ENCODE assay signal across 9 mouse cellular contexts in the genomic region with DNA sequence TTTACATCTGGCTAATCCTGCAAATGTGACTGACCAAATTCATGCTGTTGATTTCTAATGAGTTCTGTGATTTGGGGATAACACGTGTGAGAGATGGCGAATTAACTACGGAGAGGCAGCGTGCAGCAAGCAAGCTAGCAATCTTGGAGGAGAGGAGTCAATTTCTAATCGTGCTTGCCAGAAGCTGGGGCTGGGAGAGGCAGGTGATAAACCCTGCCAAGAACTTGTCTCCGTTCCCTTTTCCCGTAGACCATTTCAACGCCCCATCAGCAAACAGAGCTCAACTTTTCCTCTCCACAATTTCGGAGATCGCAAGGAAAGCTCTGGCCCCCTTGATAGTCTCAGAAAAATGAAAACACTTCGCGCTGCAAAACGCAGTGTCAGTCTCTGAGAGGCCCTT.
DNase-seq lines count a peak whose midpoint lies in the region; ATAC-seq lines count a peak whose summit lies in the region.
"Had no signal": no experiment of that assay in that cellular context is flagged by ENCODE, and none has a peak within 500 bp of the region (broad histone marks: within the 10 kb centered on the region; RNA-seq: fewer than 3 reads in every experiment).

No protein-coding gene starts in this region.

- peak overlapping the region; percentile 53; the same call in 1 of the 2 replicates for H3K27ac ChIP-seq in hindbrain, embryonic 12.5 days
- H3K27ac ChIP-seq in hindbrain, embryonic 11.5 days (ENCODE audit: low read depth, low read length), result no peak overlapping the region
- peak overlapping the region; percentile 40; the same call in 1 of the 2 replicates for H3K27ac ChIP-seq in embryonic facial prominence, embryonic 13.5 days
- H3K27ac ChIP-seq in heart, embryonic 14.5 days (replicated peaks in 1 of 2; ENCODE audit: control insufficient read depth in 1 of 2, insufficient read depth in 1 of 2, low read depth in 2 of 2, low read length in 2 of 2), result peak overlapping the region; percentile 51 to 73

- H3K4me2 ChIP-seq in hindbrain, embryonic 12.5 days (replicated peaks), result no peak overlapping the region
- no peak overlapping the region for H3K4me2 ChIP-seq in hindbrain, embryonic 11.5 days (replicated peaks; ENCODE audit: low read depth, low read length)
- H3K4me2 ChIP-seq in embryonic facial prominence, embryonic 13.5 days, result peak overlapping the region; percentile 3; the same call in 1 of the 2 replicates
- peak overlapping the region; percentile 57 for H3K4me2 ChIP-seq in heart, embryonic 14.5 days (ENCODE audit: low read length)

- 50% methylated on average over 13 of the region's 13 CpGs for WGBS in hindbrain, embryonic 12.5 days
- 55% methylated on average over 13 of the region's 13 CpGs for whole genome bisulfite sequencing in hindbrain, embryonic 11.5 days
- WGBS in embryonic facial prominence, embryonic 13.5 days, result 31% methylated on average over 13 of the region's 13 CpGs
- 4% methylated on average over 13 of the region's 13 CpGs for WGBS in heart, embryonic 14.5 days

- no peaks in the 10 kb centered on the region for H3K27me3 ChIP-seq in hindbrain, embryonic 12.5 days
- H3K27me3 ChIP-seq in hindbrain, embryonic 11.5 days (ENCODE audit: control insufficient read depth, insufficient read depth, low read length), result no peaks in the 10 kb centered on the region
- no peaks in the 10 kb centered on the region for H3K27me3 ChIP-seq in embryonic facial prominence, embryonic 13.5 days
- no peaks in the 10 kb centered on the region for H3K27me3 ChIP-seq in heart, embryonic 14.5 days (ENCODE audit: control insufficient read depth, insufficient read depth, low read length)

- H3K9me3 ChIP-seq in hindbrain, embryonic 12.5 days (replicated peaks), result no peaks in the 10 kb centered on the region; the same call in 1 of the 2 replicates
- H3K9me3 ChIP-seq in hindbrain, embryonic 11.5 days (ENCODE audit: control insufficient read depth, low read length), result no peaks in the 10 kb centered on the region
- H3K9me3 ChIP-seq in embryonic facial prominence, embryonic 13.5 days, result no peaks in the 10 kb centered on the region
- no peaks in the 10 kb centered on the region for H3K9me3 ChIP-seq in heart, embryonic 14.5 days (ENCODE audit: control insufficient read depth, low read length)

- peaks cover 44% of the 10 kb centered on the region for H3K4me1 ChIP-seq in hindbrain, embryonic 12.5 days
- H3K4me1 ChIP-seq in hindbrain, embryonic 11.5 days (replicated peaks; ENCODE audit: control insufficient read depth, insufficient read depth, low read length), result peaks cover 2% of the 10 kb centered on the region; the same call in 1 of the 2 replicates
- H3K4me1 ChIP-seq in embryonic facial prominence, embryonic 13.5 days, result peaks cover 43% of the 10 kb centered on the region
- peaks cover 21 to 30% of the 10 kb centered on the region in 2 experiments for H3K4me1 ChIP-seq in heart, embryonic 14.5 days (ENCODE audit: control insufficient read depth in 2 of 2, insufficient read depth in 2 of 2, low read length in 2 of 2)

- no peak for DNase-seq in hindbrain, embryonic 11.5 days (ENCODE audit: low spot score)
- DNase-seq in left cerebral cortex, adult 11 months (ENCODE audit: low spot score), result no peak
- no peak for DNase-seq in left cerebral cortex, postnatal 10 days (ENCODE audit: extremely low spot score in 1 of 2, low spot score in 2 of 2)
- DNase-seq in adrenal gland, postnatal 14 days, result no peak
- DNase-seq: liver, postnatal 0 days had no signal

- ATAC-seq in hindbrain, embryonic 12.5 days (ENCODE audit: low FRiP score), result no peak
- ATAC-seq in hindbrain, embryonic 11.5 days (ENCODE audit: low FRiP score), result no peak
- no peak for ATAC-seq in embryonic facial prominence, embryonic 13.5 days (ENCODE audit: insufficient number of reproducible peaks, insufficient read depth, low FRiP score, low TSS enrichment, low read depth)
- ATAC-seq in heart, embryonic 14.5 days (ENCODE audit: insufficient number of reproducible peaks, insufficient read depth, low FRiP score, low read depth), result no peak
- ATAC-seq in megakaryocyte-erythroid progenitor cell, adult 5-6 weeks (replicated peaks; ENCODE audit: low FRiP score, low TSS enrichment, poor library complexity, severe bottlenecking), result peak; percentile 80
- ATAC-seq: liver, postnatal 0 days had no signal

- H3K36me3 ChIP-seq in hindbrain, embryonic 12.5 days, result 0 out of 2 replicates have a peak, but pooled peaks cover 4% of the 10 kb centered on the region
- H3K36me3 ChIP-seq in hindbrain, embryonic 11.5 days (ENCODE audit: control insufficient read depth, insufficient read depth, low read length), result no peaks in the 10 kb centered on the region
- peaks cover 9% of the 10 kb centered on the region; the same call in 1 of the 2 replicates for H3K36me3 ChIP-seq in embryonic facial prominence, embryonic 13.5 days
- H3K36me3 ChIP-seq in heart, embryonic 14.5 days (ENCODE audit: control insufficient read depth, insufficient read depth, low read length), result no peaks in the 10 kb centered on the region

- intact Hi-C loops in left cerebral cortex, postnatal 10 days (cut with DNase I), result loop anchor here (5.0 kb wide), 1 partner anchor 182 kb away; a partner anchor contains a TSS

- no peak overlapping the region for H3K9ac ChIP-seq in hindbrain, embryonic 12.5 days
- H3K9ac ChIP-seq in hindbrain, embryonic 11.5 days (ENCODE audit: low read depth, low read length), result no peak overlapping the region
- H3K9ac ChIP-seq in embryonic facial prominence, embryonic 13.5 days, result no peak overlapping the region
- H3K9ac ChIP-seq in heart, embryonic 14.5 days (ENCODE audit: low read length), result peak overlapping the region; percentile 52
- H3K9ac ChIP-seq: liver, postnatal 0 days had no signal

- no peak overlapping the region for H3K4me3 ChIP-seq in hindbrain, embryonic 12.5 days
- H3K4me3 ChIP-seq in hindbrain, embryonic 11.5 days (ENCODE audit: low read depth, low read length), result no peak overlapping the region
- no peak overlapping the region for H3K4me3 ChIP-seq in embryonic facial prominence, embryonic 13.5 days
- H3K4me3 ChIP-seq in heart, embryonic 14.5 days (ENCODE audit: control insufficient read depth in 1 of 2, insufficient read depth in 1 of 2, low read depth in 1 of 2, low read length in 2 of 2), result peak overlapping the region in 1 of 2 experiments; percentile 10; a peak in 2 of 4 replicates

Comparison
In these comparisons a context has a peak if more than half of its experiments do, and no peak if none do; other contexts are left out.
1. H3K4me2 ChIP-seq: peak in embryonic facial prominence, embryonic 13.5 days (single experiment) and heart, embryonic 14.5 days (single experiment); none in hindbrain, embryonic 12.5 days (single experiment) and hindbrain, embryonic 11.5 days (single experiment).